Mouse (Mus musculus): ENCODE measurements around the gene Atp6ap1l. TPM values are rescaled to one million over a fixed set of nuclear protein-coding genes. Genes with fewer than 3 reads are reported as not detected.

Atp6ap1l gene
- total RNA-seq, 2 experiments from 2014 or later: 26.7 to 31.0 TPM

Other genes starting within 250 kb of the Atp6ap1l start
- gene Rps23, start 17.6 kb upstream of the Atp6ap1l start, total RNA-seq (2021): 100 to 1,000 TPM; 190 to 200 TPM

Measured in left cerebral cortex, postnatal 36 days (tissue).